Mouse (Mus musculus): ENCODE results near the gene Efemp1. TPM values are rescaled to one million over a fixed set of nuclear protein-coding genes. Genes with fewer than 3 reads are reported as not detected.
A peak's percentile ranks its signal among the peaks of the same experiment; 100 is the strongest.

Gene Efemp1
- polyA plus RNA-seq, 1 experiment from 2014 or later, result 11.2 TPM

DNA sequence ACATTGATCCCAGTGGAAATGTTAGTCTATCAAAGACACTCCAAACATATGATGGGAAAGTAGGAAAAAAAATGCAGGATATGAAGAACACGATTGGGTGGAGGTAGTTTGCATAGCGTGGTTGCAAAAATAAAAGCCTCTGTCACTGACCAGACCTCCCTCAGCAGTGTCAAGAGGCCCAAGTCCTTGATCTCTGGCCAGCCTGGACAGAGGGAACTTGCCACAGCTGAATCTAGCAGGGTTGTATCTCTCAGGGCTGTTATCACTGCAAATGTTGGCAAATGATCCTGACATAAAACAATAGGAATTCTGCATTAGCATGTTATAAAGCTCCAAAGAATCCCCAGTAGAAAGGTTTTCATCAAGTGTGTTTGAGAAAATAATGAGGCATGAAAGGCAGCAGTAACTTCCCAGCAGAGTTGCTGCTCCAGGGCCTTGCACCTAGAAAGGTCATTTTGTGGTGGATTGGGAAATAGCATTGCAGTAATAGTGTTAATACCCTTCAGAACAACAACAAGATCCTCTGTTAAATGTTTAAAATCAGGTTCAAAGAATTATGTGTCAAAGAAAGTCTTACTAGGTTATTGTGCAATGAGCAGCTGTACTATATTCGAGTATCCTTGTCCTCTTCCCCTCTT lies 56.0 kb downstream of the Efemp1 start:
- WGBS, result 58% methylated on average over 3 of the region's 3 CpGs
- no peak for ATAC-seq
- Histone ChIP-seq H3K4me2 (ENCODE audit: low read depth, low read length) (no peak overlapping the region), H3K9me3 (ENCODE audit: control insufficient read depth, low read length) (no peaks in the 10 kb centered on the region), H3K36me3 (ENCODE audit: control insufficient read depth, insufficient read depth, low read length) (no peaks in the 10 kb centered on the region), H3K4me1 (ENCODE audit: control insufficient read depth, insufficient read depth, low read length) (no peaks in the 10 kb centered on the region), H3K4me3 (ENCODE audit: low read length) (no peak overlapping the region), H3K27ac (ENCODE audit: low read length) (no peak overlapping the region), H3K9ac (ENCODE audit: low read depth, low read length) (no peak overlapping the region), H3K27me3 (replicated peaks; ENCODE audit: control insufficient read depth, insufficient read depth, low read length) (no peaks in the 10 kb centered on the region)

GRCm38 (mm10) chr11:28912469-28913138 lies 59.6 kb downstream of the Efemp1 start:
- Histone ChIP-seq H3K4me2 (ENCODE audit: low read depth, low read length) (no peak overlapping the region), H3K4me1 (ENCODE audit: control insufficient read depth, insufficient read depth, low read length) (no peaks in the 10 kb centered on the region), H3K27ac (ENCODE audit: low read length) (no peak overlapping the region), H3K27me3 (replicated peaks; ENCODE audit: control insufficient read depth, insufficient read depth, low read length) (no peaks in the 10 kb centered on the region), H3K9ac (ENCODE audit: low read depth, low read length) (no peak overlapping the region), H3K4me3 (ENCODE audit: low read length) (no peak overlapping the region), H3K36me3 (ENCODE audit: control insufficient read depth, insufficient read depth, low read length) (no peaks in the 10 kb centered on the region), H3K9me3 (ENCODE audit: control insufficient read depth, low read length) (no peaks in the 10 kb centered on the region)
- ATAC-seq, result peak; percentile 91
- 53% methylated on average over 3 of the region's 3 CpGs for WGBS

DNA sequence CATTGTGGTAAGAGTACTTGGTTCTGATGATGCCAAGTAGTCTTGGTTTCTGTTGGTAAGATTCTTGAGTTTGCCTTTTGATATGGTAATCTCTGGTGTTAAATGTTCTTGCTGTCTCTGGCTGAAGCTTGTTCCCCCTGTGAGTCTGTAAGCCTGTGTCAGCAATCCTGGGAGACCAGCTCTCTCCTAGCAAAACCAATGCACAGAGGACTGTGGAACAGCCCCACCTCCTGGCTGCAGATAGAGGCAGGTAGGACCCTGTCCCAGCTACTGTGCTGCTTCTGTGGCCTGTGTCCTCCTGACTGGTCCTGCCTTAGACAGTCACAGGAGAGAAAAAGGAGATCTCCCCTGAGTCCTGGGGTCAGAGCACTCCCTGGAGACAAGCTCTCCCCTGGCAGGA lies 81.4 kb downstream of the Efemp1 start:
- Histone ChIP-seq H3K27ac (ENCODE audit: low read length) (no peak overlapping the region), H3K36me3 (ENCODE audit: control insufficient read depth, insufficient read depth, low read length) (no peaks in the 10 kb centered on the region), H3K27me3 (replicated peaks; ENCODE audit: control insufficient read depth, insufficient read depth, low read length) (no peaks in the 10 kb centered on the region), H3K4me2 (ENCODE audit: low read depth, low read length) (no peak overlapping the region), H3K4me3 (ENCODE audit: low read length) (no peak overlapping the region), H3K9me3 (ENCODE audit: control insufficient read depth, low read length) (no peaks in the 10 kb centered on the region), H3K9ac (ENCODE audit: low read depth, low read length) (no peak overlapping the region), H3K4me1 (ENCODE audit: control insufficient read depth, insufficient read depth, low read length) (no peaks in the 10 kb centered on the region)
- ATAC-seq, result no peak

DNA sequence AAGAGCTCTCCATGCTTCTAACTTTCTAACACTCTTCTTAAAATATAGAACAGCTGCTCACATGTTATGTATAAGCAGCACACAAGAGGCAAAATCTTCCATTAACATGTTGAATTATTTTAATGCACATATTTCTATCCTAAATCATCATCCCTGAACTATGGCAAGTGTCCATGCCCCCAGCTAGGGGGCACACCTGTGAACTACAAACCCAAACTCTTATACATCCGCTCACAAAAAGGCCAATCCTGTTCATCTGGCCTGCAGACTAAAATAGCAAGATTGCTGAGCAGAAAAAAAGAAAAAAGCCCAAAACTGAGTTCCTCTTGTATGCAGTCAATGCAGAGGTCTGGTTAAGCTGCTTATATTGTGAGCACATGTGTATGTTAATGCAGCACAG lies 86.6 kb downstream of the Efemp1 start:
- no peak overlapping the region for H3K27ac ChIP-seq (ENCODE audit: low read length)
- no peak overlapping the region for H3K4me2 ChIP-seq (ENCODE audit: low read depth, low read length)
- no peak overlapping the region for H3K9ac ChIP-seq (ENCODE audit: low read depth, low read length)
- H3K4me3 ChIP-seq (ENCODE audit: low read length), result no peak overlapping the region
- H3K27me3 ChIP-seq (replicated peaks; ENCODE audit: control insufficient read depth, insufficient read depth, low read length), result no peaks in the 10 kb centered on the region
- H3K9me3 ChIP-seq (ENCODE audit: control insufficient read depth, low read length), result no peaks in the 10 kb centered on the region
- no peaks in the 10 kb centered on the region for H3K4me1 ChIP-seq (ENCODE audit: control insufficient read depth, insufficient read depth, low read length)
- no peaks in the 10 kb centered on the region for H3K36me3 ChIP-seq (ENCODE audit: control insufficient read depth, insufficient read depth, low read length)
- ATAC-seq, result no peak
- WGBS, result 86% methylated on average over 1 of the region's 1 CpGs

- no peak for ATAC-seq
- 45% methylated on average over 2 of the region's 2 CpGs for WGBS
- H3K4me1 ChIP-seq (ENCODE audit: control insufficient read depth, insufficient read depth, low read length), result no peaks in the 10 kb centered on the region
- H3K9ac ChIP-seq (ENCODE audit: low read depth, low read length), result no peak overlapping the region
- H3K27ac ChIP-seq (ENCODE audit: low read length), result no peak overlapping the region
- no peaks in the 10 kb centered on the region for H3K27me3 ChIP-seq (replicated peaks; ENCODE audit: control insufficient read depth, insufficient read depth, low read length)
- H3K4me3 ChIP-seq (ENCODE audit: low read length), result no peak overlapping the region
- no peaks in the 10 kb centered on the region for H3K36me3 ChIP-seq (ENCODE audit: control insufficient read depth, insufficient read depth, low read length)
- no peak overlapping the region for H3K4me2 ChIP-seq (ENCODE audit: low read depth, low read length)
- no peaks in the 10 kb centered on the region for H3K9me3 ChIP-seq (ENCODE audit: control insufficient read depth, low read length)
Observed at GRCm38 (mm10) chr11:28951586-28952210, 98.7 kb downstream of the Efemp1 start.

DNA sequence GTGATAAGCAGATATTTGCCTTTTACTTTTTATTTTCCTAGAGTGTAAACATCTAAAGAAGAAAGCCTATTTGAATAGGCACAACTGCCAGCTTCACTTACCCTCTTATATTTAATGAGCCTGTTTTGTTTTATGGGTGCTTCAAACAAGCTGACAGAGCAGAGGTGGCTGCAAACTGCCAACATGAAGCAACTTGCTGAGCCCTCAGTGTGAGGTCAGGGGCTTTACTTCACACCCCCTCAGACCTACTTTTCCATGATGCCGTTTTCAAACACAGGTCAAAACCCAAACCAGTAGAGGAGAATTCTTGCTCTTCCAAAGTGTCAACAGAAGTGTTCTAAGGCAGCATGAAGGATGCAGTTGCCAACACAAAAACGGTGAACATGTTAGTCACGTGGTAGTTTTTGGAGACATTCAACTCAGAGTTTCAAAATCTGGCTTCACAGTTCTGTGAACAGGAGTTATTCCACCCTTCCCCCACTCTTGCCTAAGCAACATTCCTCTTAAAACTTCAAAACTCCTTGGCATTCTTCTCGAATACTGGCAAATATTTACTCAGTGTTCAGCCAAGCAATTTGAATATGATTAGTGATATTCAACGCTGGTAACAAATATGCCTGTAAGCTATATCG lies 101.8 kb downstream of the Efemp1 start:
- H3K27me3 ChIP-seq (replicated peaks; ENCODE audit: control insufficient read depth, insufficient read depth, low read length), result no peaks in the 10 kb centered on the region
- H3K36me3 ChIP-seq (ENCODE audit: control insufficient read depth, insufficient read depth, low read length), result no peaks in the 10 kb centered on the region
- WGBS, result 49% methylated on average over 6 of the region's 6 CpGs
- H3K27ac ChIP-seq (ENCODE audit: low read length), result no peak overlapping the region
- no peak overlapping the region for H3K4me2 ChIP-seq (ENCODE audit: low read depth, low read length)
- no peak for ATAC-seq
- H3K9me3 ChIP-seq (ENCODE audit: control insufficient read depth, low read length), result no peaks in the 10 kb centered on the region
- H3K4me1 ChIP-seq (ENCODE audit: control insufficient read depth, insufficient read depth, low read length), result no peaks in the 10 kb centered on the region
- H3K9ac ChIP-seq (ENCODE audit: low read depth, low read length), result no peak overlapping the region
- H3K4me3 ChIP-seq (ENCODE audit: low read length), result no peak overlapping the region

DNA sequence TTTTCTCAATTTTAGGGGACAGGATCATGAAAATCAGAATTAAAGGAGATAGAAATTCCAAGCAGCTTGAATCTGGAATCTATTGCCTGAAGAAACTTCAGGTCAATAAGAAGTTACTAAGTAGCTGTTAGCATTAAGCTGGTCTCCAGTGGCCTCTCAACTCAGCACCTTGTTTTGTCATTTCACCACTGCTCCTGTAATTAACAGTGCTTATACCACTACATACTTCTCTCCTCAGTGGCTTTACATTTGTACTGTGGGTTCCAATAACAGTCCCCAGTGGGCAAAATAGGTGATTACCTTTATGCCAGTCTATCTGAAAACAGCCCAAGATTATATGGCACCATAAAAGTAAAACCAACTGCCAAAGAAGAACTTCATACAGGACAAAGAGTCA lies 102.3 kb downstream of the Efemp1 start:
- H3K9ac ChIP-seq (ENCODE audit: low read depth, low read length), result no peak overlapping the region
- no peaks in the 10 kb centered on the region for H3K4me1 ChIP-seq (ENCODE audit: control insufficient read depth, insufficient read depth, low read length)
- no peaks in the 10 kb centered on the region for H3K9me3 ChIP-seq (ENCODE audit: control insufficient read depth, low read length)
- H3K4me2 ChIP-seq (ENCODE audit: low read depth, low read length), result no peak overlapping the region
- ATAC-seq, result no peak
- H3K27me3 ChIP-seq (replicated peaks; ENCODE audit: control insufficient read depth, insufficient read depth, low read length), result no peaks in the 10 kb centered on the region
- H3K36me3 ChIP-seq (ENCODE audit: control insufficient read depth, insufficient read depth, low read length), result no peaks in the 10 kb centered on the region
- no peak overlapping the region for H3K4me3 ChIP-seq (ENCODE audit: low read length)
- H3K27ac ChIP-seq (ENCODE audit: low read length), result no peak overlapping the region

- H3K4me1 ChIP-seq (ENCODE audit: control insufficient read depth, insufficient read depth, low read length), result no peaks in the 10 kb centered on the region
- H3K9ac ChIP-seq (ENCODE audit: low read depth, low read length), result no peak overlapping the region
- WGBS, result 94% methylated on average over 1 of the region's 1 CpGs
- H3K4me2 ChIP-seq (ENCODE audit: low read depth, low read length), result no peak overlapping the region
- no peak overlapping the region for H3K27ac ChIP-seq (ENCODE audit: low read length)
- no peaks in the 10 kb centered on the region for H3K36me3 ChIP-seq (ENCODE audit: control insufficient read depth, insufficient read depth, low read length)
- H3K9me3 ChIP-seq (ENCODE audit: control insufficient read depth, low read length), result no peaks in the 10 kb centered on the region
- no peaks in the 10 kb centered on the region for H3K27me3 ChIP-seq (replicated peaks; ENCODE audit: control insufficient read depth, insufficient read depth, low read length)
- H3K4me3 ChIP-seq (ENCODE audit: low read length), result no peak overlapping the region
- no peak for ATAC-seq
Observed at GRCm38 (mm10) chr11:28961381-28961780, 108.4 kb downstream of the Efemp1 start.

Measured in intestine, embryonic 16.5 days (tissue).